Mouse (Mus musculus) megakaryocyte, adult 5-6 weeks (primary cell): ENCODE results near the gene Btbd9. TPM values are rescaled to one million over a fixed set of nuclear protein-coding genes. Genes with fewer than 3 reads are reported as not detected.

Source experiments
- ATAC-seq: 2 replicates; pipeline ENCODE4 v1.8.0; 2016; ENCODE audit warnings: mild to moderate bottlenecking, inconsistent platforms; ENCODE audit not compliant: poor library complexity, severe bottlenecking
- total RNA-seq, 2 experiments: library from RNA; stranded (forward) in 1 of 2; stranded (reverse) in 1 of 2; fragments of 153-499, 151-499 nt in 1 of 2; fragments of 221-1000, 200-1000 nt in 1 of 2; gene quantifications; 2 replicates each; pipeline versions ENCODE4 v1.2.3 to v1.2.4; 2015 to 2017

Gene Btbd9
- total RNA-seq, 2 experiments from 2014 or later = 15.5 to 21.0 TPM

DNA sequence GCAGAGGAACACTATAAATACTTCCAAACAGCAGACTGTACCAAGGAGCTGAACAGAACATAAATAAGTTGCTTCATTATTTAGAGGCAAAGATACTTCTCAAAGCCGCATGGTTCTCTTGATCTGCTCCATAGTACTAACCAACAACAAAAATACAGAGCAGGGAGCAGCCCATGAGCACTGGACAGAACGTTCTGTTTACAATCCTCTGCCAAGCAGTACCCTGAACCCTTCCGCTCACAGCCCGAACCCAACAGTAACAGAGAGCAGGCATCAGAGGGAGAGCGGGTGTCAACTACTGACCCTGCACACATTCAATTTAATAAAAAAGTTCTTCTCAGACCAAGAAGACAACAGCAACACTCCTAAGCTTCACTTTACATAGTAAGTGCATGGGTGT is 117.4 kb downstream of the Btbd9 start:
- ATAC-seq = no peak

DNA sequence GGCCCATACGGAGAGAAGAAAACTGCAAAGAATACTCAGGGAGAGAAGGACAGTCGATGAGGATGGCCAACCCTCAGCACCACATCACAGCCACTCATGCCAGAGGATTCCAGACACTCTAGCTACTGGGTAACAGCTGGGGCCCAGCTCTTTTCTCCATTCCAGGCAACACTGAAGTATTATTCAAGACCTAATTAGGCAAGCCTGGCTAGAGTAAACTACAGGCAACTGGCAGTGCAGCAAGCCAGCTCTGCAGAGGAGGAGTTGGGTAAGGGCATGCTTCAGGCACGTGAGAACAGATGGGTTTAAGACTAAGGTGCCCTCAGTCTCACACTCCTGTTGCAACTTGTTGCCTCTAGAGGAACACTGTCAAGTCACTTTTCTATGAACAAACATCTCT is 118.0 kb downstream of the Btbd9 start:
- no peak for ATAC-seq

DNA sequence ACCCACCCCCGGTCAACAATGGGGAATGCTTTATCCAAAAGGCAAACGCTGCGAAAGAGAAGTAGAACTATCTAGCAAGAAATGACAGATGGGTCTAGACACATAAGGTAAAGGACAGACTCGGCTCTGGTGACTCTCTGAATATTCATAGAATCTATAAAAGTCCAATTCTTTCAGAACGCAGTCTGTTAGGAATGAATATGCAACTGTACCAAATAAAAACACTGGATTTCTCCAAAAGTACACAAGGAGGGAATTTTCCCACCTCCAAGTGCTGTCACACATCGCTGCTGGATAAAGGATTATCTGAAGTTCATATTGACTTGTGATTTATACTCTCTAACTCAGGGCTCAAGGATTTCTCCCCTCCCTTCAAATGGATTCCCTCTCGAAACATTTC is 118.8 kb downstream of the Btbd9 start:
- no peak for ATAC-seq

DNA sequence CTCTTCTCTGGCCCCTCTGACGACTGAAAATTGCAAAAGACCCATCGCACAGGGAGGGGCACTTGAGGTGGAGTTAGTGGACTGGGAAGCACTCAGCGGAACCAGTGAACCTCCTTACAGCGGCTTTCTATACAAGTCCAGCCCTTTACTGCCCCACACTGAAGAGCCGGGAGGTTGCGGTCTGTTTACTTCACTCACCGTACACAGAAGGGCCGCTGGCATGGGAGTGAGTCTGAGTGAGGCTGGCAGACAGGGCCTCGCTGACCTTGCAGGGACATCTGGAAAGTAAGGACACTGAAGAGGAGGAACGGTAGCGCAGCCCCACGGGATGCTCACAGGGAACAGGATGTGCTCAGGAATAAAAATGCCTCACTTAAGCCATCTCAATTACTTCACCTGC is 120.0 kb downstream of the Btbd9 start:
- no peak for ATAC-seq

DNA sequence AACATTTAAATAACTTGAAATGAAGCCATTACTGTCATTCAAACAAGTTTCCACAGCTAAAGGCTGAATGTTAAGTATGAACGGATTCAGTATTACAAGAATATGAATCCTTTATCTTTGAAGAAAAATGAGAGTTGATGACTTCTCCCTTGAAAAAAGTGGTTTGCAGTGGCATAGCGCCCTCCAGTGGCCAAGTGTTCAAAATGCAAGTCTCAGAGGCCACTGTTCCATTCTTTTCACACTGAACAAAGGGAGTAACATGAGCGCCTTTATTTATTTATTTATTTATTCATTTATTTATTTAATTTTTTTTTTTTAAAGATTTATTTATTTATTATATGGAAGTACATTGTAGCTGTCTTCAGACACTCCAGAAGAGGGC is 121.4 kb downstream of the Btbd9 start:
- ATAC-seq = no peak

DNA sequence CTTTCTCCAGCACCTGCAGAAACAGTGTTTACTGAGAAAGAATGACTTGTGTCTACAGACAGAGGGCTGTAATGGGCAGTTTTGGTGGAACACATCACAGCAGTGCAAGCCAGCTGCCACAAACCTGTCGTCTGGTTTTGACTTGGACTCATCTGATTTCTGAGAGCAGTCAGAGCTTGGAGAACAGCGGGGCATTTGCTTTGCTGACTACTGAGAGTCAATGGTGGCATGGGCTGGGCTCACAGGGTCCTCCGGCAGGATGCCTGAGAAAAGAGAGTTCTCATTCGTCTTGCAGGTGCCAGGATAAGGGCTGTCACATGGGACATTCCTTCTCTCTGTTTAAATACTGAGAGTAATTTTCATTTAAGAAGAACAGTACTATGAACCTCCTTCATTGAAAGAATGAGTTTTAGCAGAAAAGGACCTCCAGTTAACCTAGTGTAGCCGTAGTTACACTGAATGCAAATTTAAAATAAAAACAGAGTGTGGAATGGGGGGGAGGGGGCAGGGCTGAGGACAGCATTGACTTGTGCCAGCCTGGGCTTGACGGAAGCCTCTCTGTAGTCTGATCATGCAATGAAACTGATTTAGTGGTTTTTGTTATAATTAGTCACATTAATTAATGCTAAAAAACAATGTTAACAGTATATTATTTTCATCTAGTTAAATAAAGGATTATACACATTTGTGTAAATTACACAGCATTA is 122.0 kb downstream of the Btbd9 start:
- no peak for ATAC-seq

DNA sequence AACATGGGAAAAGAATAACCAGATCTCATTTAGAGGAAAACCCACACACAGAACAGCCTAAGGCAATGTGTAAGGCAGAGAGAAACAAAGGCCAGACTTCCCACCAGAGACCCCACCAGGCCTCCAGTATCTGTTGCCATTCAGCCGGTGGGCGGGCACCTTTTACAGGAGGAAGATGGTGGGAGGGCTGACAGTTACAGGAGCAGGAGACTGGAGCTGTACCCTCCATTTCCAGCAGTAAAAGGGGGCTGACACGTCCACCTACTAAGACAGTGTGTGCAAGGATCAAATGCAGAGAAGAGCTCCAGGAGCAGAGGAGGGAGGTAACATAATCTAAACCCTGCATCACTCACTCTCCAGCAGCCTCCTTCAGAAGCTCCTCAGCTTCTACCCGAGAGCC is 123.0 kb downstream of the Btbd9 start:
- no peak for ATAC-seq

DNA sequence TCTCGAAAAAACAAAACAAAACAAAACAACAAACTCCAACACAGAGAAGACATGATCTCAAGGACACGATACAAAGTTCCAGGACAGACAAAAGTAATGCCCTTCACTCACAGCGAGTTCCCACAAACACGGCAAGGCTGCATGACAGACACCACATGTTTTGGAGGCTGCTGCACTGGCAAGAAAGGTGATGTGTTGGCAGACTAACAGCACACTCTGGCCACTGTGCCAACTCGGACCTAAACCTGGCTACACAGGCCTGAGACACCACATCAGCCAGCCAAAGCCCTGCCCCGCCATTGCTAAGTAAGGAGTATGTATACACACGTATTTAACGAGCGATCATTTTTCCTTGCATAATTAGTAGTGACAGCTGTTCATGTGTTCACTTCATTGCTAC is 123.9 kb downstream of the Btbd9 start:
- no peak for ATAC-seq

DNA sequence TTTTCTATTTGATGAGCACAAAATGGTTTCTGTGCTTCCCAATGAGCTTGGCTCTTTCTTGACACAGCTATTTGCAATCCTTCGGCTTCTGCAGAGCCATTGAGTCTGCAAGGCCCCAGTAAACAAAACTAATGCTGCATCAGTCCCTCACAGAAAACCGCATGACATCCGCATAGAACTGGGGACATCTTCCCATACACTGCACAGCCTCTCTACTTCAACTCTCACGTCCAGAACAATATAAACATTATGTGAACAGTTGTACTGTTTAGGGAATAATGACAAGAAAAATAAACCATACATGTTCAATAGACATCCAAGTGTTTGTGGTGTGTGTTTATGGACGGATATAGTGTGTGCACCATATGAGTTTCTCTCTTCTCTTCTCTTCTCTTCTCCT is 127.7 kb downstream of the Btbd9 start:
- ATAC-seq = no peak

DNA sequence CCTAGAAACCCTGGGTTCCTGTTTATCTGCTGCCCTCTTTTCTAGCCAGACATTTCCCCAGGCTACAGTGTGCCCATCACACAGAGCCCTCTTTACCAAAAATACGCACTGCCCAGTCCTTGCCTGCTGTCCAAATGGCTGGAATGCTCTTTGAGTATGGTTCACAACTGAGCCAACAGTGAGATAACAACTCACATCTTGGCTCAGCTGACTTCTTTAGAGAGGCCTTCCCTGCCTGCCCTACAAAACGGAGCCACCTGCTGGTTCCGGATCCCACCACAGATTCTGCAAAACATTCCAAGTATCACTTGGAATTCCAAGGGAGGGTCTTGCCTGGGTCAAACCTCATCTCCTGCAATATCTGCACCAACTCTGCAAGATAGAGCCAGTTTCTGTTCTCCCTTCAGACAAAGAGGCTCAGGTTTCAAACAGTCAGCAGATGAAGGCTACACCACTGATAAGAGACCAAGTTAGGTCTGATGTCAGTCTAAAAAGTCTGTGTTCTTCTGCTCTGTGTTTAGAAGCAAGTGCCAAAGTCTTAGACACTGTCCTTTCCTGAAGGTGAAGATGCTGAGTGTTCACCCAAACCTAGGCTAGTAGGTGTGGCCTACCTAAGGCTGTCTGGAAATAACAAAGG is 130.4 kb downstream of the Btbd9 start:
- no peak for ATAC-seq

DNA sequence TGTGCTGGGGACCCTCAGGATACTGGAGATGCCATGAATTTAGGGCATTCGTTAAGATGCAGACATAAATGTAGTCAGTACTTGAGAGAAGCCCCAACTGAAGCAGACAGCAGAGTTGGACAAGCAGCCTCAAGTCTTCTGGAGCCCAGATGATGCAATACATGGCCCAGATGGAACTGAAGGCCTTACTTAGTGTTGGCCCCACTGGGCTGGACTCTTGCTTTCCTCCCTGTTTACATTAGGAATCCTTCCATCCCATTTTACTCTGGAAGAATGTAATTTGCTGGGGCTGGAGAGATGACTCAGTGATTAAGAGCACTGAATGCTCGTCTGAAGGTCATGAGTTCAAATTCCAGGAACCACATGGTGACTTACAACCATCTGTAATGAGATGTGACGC is 136.6 kb downstream of the Btbd9 start:
- ATAC-seq = no peak

DNA sequence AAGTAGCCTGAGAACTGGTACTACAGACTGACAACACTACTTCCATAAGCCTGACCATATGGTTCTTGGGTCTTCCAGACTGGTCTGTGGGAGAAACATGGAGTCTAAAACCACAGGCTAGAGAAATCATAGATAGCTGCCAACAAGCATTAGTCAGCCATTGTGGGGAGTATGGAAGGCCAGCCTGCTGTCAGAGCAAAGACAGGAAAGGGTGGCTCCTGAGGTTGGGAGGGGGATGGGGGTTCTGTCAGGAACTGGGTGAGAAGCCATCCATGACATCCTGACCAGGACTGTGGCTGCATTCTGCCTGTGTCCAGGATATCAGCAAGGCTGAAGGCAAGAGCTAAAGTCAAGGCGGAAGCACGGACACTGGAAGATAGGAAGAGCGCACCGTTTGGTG is 137.5 kb downstream of the Btbd9 start:
- ATAC-seq = no peak

DNA sequence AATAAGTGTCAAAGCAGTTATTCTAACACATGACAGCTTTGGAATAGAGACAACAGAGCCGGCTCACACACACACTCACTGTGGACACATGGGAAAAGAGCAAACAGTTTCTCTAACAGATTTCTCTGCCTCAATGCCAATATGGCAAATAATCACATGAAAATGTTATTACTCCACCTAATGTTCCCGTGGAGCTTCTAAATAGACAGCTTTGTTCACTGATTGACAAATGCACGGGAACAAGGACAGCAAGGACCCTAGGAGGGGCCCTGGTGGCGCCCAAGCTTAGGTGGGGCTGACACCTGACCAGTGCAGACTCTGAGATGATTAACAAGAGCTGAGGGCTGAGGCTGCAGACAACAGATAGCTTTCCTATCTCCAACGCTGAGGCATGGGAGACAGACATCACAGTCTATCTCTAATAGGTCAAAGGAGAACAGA is 140.2 kb downstream of the Btbd9 start:
- ATAC-seq = no peak

DNA sequence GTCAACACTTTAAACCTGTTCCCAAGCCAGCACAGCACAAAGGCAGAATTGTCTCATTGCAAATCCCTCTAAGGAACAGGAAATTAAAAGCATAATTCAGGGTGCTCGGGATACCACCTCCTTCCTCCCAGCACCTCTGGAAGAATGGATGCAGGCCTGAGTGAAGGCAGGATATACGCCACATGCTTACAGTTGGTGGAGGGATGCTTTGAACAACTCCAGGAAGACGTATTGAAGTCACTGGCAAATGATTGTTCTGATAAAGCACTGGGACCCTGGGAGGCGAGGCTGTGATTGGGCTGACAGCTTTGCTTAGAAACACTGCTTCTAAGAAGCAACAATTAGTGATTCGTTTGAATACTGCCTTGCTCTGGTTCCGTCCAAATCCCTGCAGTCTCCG is 140.8 kb downstream of the Btbd9 start:
- ATAC-seq = no peak

DNA sequence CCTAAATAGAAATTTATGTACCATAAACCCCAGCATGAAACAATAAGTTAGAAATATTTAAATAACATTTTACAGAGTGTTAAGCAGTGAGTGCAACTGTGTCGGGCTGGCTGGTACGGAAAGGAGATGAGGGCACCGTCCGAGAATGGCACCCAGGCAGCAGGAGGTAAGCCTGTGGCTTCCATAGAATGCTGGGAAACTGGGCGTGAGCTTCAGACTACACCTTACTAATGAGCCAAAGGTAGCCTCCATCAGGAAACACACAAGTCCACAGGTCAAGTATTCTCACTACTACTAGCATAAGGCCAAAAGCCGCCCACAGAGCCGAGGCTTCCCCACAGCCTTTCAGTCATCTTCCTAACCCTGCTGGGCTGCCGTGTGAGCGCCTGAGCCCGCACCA is 144.2 kb downstream of the Btbd9 start:
- ATAC-seq = no peak

DNA sequence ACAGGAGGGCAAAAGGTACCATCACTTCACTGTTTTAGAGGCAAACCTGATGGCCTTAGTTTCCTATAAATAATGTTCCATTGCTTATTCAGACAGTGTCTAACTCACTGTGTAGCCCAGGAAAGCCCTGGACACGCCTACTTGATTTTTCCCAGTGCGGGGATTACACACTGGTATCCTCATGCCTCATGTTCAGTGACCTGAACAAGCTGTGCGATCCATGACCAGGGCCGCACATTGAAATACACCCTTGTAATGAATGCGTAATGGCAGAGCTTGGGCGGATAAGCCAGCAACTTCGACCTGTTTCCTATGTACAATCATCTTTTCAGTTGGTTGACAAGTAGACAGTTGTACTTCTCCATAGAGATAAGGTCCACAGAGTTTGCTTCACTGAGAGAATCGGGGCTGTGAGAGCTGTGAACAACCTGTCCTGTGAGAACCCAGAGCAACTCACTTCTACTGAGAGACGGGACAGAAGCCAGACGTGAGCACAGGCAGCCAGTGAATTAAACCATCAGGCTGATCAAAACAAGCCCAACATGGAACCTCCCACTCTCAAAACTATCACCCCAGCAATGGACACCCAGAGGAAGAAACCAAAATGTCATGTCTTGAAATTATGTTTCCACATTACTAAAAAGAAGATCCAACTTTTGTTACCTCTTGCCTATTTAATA is 145.2 kb downstream of the Btbd9 start:
- ATAC-seq = no peak

DNA sequence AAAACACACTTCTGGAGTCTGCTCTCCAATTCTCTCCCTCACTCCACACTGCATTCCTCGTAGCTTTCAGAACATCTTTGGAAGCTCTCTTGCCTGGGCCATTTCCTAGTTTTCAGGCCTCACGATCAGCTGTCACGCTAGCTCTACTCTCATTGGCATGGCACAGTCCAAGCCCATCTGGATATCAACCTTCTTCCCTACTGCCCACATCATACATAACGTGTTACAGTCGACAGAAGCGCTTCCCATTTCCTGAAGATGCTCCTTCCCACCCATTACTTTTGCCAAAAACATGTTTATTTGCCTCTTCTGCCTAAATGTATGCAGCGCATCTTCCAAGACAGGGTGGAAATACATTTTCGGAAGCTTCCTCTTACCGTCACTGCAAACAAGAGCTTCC is 147.6 kb downstream of the Btbd9 start:
- no peak for ATAC-seq

DNA sequence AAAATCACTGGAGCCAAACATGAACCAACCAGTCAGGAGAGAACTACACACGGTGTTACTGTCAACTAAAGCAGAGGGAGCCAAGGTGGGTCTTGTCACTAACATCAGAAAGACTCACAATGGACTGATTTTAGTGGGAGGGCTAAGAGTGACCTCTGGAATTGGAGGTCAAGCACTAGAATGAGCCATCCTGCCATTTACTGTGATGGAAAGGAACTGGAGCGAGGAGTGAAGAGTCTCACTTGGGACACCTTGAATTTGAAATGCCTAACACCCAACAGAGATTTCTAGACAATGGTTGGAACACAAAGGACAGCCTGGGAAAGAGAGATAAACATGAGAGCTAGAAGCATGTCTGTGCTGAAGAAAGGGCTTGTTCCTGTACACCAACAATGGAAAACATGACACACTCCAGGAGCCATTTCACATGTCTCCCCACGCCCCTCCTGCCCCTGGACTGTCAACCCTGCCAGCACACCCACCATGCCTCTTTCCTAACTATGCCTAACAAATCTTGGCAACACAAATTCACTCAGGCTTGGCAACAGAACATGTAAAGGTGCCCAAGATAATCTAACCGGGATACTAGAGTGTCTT is 152.9 kb downstream of the Btbd9 start:
- no peak for ATAC-seq

DNA sequence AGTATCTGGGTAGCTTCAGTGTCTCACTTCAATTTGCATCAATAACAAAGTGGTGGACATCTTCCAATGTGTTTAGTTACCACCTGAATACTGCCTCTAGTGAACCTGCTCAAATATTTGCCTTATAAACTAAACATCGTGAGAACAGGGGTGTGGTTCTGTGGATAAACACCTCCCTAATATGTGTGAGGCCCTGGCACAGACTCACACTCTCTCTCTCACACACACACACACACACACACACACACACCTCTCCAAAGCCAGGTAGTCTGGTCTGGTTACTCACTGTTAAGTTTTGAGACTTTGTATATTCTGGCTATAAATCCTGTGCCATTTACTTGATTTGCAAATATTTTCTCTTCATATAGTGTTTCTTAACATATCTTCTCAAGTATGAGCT is 154.0 kb downstream of the Btbd9 start:
- ATAC-seq = no peak

DNA sequence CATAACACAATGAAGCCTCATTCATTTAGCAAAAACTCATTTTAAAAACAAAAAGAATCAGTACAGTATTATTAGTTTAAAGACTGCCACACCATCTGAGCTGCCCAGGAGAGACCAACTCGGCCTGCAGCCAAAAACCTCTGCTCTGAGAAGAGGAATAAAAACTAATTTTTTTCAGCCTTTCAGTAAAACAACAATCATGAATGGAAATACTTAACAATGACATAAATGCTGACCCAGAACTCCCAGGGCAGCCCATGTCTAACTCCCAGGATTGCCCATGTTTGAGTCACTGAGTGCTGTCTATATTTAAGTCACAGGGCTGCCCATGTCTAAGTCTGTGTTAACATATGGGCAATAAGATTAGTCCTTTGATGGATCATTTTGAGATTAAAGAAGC is 155.0 kb downstream of the Btbd9 start:
- ATAC-seq = no peak

DNA sequence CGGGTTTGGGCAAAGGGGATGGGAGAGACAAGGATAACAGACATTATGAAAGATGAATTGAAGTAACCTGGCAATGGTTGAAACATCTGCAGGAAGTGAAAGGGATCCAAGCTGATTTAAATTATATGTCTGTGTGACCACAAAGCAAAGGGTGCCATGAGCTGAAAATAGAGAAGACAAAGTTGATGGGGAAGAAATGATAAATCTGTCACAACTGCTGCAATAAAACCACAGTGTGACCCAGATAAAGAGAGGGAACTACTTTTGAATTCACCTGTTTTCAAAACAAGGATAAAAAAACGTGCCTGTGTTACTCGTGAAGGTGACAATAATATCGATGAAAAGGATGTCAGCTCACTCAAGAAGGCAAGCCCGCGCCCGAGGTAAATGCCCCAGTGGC is 156.8 kb downstream of the Btbd9 start:
- ATAC-seq = no peak

DNA sequence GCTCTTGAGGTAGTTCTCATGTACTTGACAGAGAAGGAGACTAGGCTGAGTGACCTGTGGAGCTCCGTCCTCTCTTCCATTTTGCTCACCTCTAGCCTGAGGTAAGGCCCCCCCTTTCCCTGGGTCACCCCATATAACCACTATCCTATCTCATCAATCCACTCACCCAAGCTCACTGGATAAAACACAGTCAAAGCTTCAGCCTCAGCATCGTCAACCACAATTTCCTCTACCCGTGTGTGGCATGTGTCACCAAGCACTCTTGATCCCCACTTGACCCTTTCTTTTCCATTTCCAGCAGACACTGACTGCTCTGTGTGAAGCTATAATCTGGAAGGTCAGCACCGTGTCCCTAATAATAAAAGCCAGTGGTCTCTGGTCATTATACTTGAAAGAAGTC is 157.8 kb downstream of the Btbd9 start:
- ATAC-seq = peak; percentile 40; the same call in 1 of the 2 replicates
